Mouse (Mus musculus) heart, postnatal 25 days (tissue): ENCODE results near the gene Rasd1. TPM values are rescaled to one million over a fixed set of nuclear protein-coding genes. Genes with fewer than 3 reads are reported as not detected.

Source experiments
- DNase-seq: peaks from one replicate; pipeline ENCODE4 v3.0.0; 2022; ENCODE audit warnings: low spot score
- intact Hi-C: fragments of 180-260 bp; cut with DNase I; formaldehyde crosslinking; loops from one replicate; pipeline ENCODE4 v1.15.1; 2025
- total RNA-seq, 2 experiments: library from RNA; stranded (reverse); gene quantifications; 2 replicates each; pipeline ENCODE4 v1.2.3; 2021

The Rasd1 gene
- 1 to 10 TPM; 6.4 to 6.5 TPM for total RNA-seq

GRCm38 (mm10) chr11:59964818-59965217, at the start of gene Rasd1:
Gene Rasd1, minus strand, starts transcription at chr11:59964944.
- DNase-seq = peak; percentile 76
- intact Hi-C loops = loop anchor here (1.0 to 2.0 kb wide), 3 partner anchors 61 to 112 kb away; no protein-coding TSS in a partner anchor

DNA sequence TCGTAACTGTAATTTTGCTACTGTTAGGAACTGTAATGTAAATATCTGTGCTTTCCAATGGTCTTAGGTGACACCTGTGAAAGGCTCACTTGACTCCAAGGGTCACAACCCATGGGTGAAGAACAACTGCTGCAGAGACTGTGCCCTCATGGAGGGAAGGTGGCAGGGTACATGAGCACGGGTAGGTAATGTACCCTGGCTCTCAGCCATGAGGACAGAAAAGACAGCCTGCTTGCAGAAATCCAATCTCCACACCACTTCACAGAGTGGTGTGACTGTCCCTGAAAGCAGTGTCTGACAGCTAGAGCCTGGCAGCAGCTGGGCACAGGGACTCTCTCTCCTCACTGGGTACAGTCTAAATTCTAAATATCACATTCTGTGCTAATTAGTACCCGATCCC, 46.8 kb upstream of the Rasd1 start:
- intact Hi-C loops = no loop called here
- DNase-seq = no peak

- intact Hi-C loops = no loop called here
- no peak for DNase-seq
Observed at GRCm38 (mm10) chr11:60009451-60009850, 44.7 kb upstream of the Rasd1 start.

GRCm38 (mm10) chr11:60005866-60006265, 41.1 kb upstream of the Rasd1 start:
- intact Hi-C loops = no loop called here
- no peak for DNase-seq

DNA sequence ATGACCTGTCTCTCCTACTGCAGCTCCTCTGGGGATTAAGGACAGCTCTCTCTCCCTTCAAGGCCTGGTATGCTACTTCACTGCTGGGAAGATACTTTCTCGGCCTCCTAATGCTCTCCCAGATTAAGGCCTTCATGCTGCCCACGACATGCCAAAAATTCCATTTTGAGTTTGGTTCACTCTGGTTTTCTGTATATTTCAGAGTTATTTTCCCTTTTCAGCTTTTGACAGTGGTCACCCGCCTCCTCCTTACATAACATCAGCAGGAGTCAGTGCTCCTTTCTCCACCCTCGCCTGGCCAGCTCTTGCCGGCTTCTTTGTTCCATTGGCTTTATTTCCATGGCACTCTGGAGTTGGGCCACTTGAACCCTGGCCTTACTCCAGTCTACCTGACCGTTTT, 40.0 kb upstream of the Rasd1 start:
- no peak for DNase-seq
- intact Hi-C loops = no loop called here

DNA sequence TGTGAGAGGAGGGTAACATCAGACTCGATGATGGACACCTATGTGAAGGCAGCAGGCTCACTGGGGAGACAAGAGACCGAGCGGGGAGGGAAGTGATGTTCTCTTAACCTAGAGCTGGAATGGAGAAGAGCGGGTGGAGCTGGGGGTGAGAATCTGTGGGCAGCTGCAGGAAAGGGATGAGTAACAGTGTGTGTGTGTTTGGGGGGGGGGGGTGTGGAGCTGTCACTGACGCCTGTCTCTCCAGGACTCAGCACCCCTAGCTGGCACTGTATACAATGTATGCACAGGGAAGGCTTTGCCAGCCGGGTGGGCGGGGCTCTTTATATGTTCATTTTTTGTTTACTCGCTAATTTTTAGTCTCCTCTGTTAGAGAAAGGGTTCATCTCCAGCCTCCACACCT, 39.1 kb upstream of the Rasd1 start:
- DNase-seq = no peak
- intact Hi-C loops = no loop called here

- intact Hi-C loops = no loop called here
- no peak for DNase-seq
Observed at GRCm38 (mm10) chr11:60001231-60001980, 36.7 kb upstream of the Rasd1 start.

GRCm38 (mm10) chr11:59994318-59994717, 29.6 kb upstream of the Rasd1 start:
- intact Hi-C loops = no loop called here
- DNase-seq = no peak

DNA sequence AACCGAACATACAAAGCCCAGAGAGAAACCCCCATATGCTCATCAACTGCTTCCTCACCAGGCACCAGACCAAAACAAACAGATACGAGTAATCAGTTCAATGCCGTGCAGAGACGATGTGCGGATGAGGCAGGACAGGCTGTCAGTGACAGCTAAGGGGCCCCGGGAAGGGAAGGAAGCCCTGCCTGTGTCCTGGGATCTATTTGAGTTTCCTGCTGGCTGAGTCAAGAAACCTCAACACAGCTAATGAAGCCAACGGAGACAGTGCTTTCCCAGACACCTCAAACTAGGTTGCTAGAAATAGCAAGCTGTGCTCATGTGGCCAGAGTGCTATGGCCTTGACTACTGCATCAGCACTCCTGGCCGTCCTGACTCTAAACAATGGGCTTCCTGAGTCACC, 26.6 kb upstream of the Rasd1 start:
- DNase-seq = no peak
- intact Hi-C loops = no loop called here

GRCm38 (mm10) chr11:59989406-59989805, 24.7 kb upstream of the Rasd1 start:
- intact Hi-C loops = no loop called here

DNA sequence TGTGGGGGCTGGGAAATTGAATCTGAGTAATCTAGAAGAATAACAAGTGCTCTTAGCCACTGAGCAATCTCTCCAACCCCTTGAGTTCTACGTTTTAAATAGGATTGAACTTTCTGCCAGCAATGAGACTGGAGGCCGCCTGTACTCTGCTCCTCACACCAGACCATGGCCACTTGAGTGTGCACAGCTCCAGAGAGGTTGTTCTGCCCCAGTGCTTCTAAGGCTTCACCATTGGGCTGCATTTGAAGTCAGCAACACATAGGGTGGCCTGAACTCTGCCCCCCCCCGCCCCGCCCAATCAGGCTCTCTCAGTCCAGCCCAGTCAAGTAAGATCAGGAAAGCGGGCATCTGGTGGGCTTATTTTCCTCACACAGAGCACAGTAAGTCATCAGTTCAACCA, 13.1 kb upstream of the Rasd1 start:
- DNase-seq = no peak
- intact Hi-C loops = no loop called here

More at GRCm38 (mm10) chr11:59989406-59989805, 24.7 kb upstream of the Rasd1 start:
- no peak for DNase-seq

DNA sequence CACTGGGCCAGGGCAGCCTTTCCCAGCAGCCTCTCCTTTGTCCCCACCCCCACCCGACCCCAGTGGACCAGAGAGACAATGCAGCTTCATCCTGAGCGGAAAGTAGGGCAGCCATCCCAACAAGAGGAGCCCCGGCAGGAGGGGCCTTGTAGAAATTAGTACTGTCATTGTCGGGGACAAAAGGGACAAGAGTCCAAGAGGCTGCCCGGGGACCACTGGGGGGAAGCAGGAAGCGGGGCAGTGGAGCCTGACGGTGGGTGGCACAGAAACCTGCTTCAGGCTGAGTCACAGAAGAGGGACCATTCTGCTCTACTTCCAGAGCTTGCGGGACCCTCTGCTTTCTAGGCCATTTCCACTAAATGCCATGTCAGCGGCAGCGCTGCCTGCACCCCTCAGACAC, 10.5 kb upstream of the Rasd1 start:
- no peak for DNase-seq
- intact Hi-C loops = no loop called here

- intact Hi-C loops = no loop called here
- no peak for DNase-seq
Observed at GRCm38 (mm10) chr11:59973389-59973788, 8.6 kb upstream of the Rasd1 start.

- DNase-seq = no peak
- intact Hi-C loops = no loop called here
Observed at GRCm38 (mm10) chr11:59971691-59972090, 6.9 kb upstream of the Rasd1 start.

GRCm38 (mm10) chr11:59970780-59971179, 6.0 kb upstream of the Rasd1 start:
- DNase-seq = no peak
- intact Hi-C loops = no loop called here

GRCm38 (mm10) chr11:59967765-59968164, 3.0 kb upstream of the Rasd1 start:
- intact Hi-C loops = no loop called here

DNA sequence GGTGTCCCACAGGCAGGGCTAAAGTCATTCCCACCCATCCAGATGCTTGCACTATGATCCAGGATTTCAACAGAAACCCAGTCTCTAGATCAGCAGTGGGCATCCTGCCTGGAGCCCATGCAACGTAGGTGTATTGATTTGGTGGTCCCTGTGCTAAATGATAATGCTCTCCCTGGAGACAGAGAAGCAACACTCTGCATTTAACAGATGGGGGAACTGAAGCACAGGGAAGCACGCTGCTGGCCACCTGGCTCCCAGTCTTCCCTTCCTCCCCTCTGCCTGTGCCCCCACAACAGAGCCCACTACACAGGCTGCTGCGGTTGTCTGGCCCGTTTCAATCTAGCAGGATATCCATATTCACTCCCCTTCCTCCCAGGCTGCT, 1.3 kb upstream of the Rasd1 start:
- intact Hi-C loops = no loop called here
- DNase-seq = no peak

More at GRCm38 (mm10) chr11:59967765-59968164, 3.0 kb upstream of the Rasd1 start:
- no peak for DNase-seq

- DNase-seq = peak; percentile 65
- intact Hi-C loops = loop anchor here (1.0 to 2.0 kb wide), 3 partner anchors 61 to 111 kb away; no protein-coding TSS in a partner anchor
Observed at GRCm38 (mm10) chr11:59965227-59966101, 720 bp upstream of the Rasd1 start.

DNA sequence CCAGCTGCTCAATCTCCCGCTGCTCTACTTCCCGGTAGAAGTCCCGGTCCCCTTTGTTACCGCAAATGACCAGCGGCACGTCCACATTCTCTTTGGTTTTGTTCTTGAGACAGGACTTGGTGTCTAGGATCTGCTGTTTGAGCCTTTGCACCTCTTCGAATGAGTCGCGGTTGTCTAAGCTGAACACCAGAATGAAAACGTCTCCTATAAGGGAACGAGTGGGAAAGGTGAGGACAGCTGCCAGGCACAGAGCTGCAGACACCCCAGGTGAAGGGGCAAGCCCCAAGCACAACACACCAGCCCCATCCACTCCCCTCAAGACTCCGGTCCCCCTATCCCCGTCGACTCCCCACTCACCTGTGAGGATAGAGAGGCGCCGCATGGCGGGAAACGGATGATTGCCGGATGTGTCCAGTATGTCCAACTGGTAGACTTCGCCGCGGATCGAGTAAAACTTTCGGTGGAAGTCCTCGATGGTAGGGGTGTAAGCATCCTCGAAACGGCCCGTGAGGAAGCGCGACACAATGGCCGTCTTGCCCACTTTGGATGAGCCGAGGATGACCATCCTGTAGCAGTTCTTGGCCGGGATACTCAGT, 483 bp downstream of the Rasd1 start:
- intact Hi-C loops = loop anchor here (2.0 kb wide), 1 partner anchor 113 kb away; no protein-coding TSS in a partner anchor
- no peak for DNase-seq

GRCm38 (mm10) chr11:59963364-59964162, 1.2 kb downstream of the Rasd1 start:
- intact Hi-C loops = loop anchor here (2.0 kb wide), 1 partner anchor 113 kb away; no protein-coding TSS in a partner anchor
- DNase-seq = no peak
